Mouse (Mus musculus) intestine, embryonic 14.5 days (tissue): ENCODE measurements at regions not wholly inside any gene's neighbourhood (a gene's known extent, or its start where the extent isn't known, plus 50 kb on each side); places are given as distances from the start of the nearest gene placed in this dataset.

Source experiments
- ATAC-seq: fragments of 200-750 bp; cut with Nextera tagmentation; replicated peaks from 2 replicates; pipeline ENCODE4 v1.8.0; 2017; ENCODE audit warnings: low read depth, moderate number of reproducible peaks, moderate TSS enrichment, moderate library complexity; ENCODE audit not compliant: low FRiP score, low TSS enrichment
- DNase-seq: peaks from one replicate; pipeline ENCODE4 v3.0.0-alpha.2; 2018; ENCODE audit warnings: low spot score
- H3K27ac ChIP-seq: fragments of 300-500 bp; sonication (generic); 2 replicates; pipeline ENCODE4 v1.5.1; 2014; ENCODE audit warnings: low read depth, mild to moderate bottlenecking, control low read depth
- H3K27me3 ChIP-seq: fragments of 300-500 bp; sonication (generic); replicated peaks from 2 replicates; pipeline ENCODE4 v1.6.1; 2014; ENCODE audit warnings: low read length, control low read depth; ENCODE audit not compliant: control insufficient read depth, insufficient read depth
- H3K36me3 ChIP-seq: fragments of 300-500 bp; sonication (generic); 2 replicates; pipeline ENCODE4 v1.6.1; 2014; ENCODE audit warnings: low read length, control low read depth; ENCODE audit not compliant: control insufficient read depth, insufficient read depth
- H3K4me1 ChIP-seq: fragments of 300-500 bp; sonication (generic); replicated peaks from 2 replicates; pipeline ENCODE4 v1.6.1; 2014; ENCODE audit warnings: low read length, control low read depth, mixed read lengths; ENCODE audit not compliant: control insufficient read depth, insufficient read depth
- H3K4me2 ChIP-seq: fragments of 300-500 bp; sonication (generic); 2 replicates; pipeline ENCODE4 v1.6.1; 2014; ENCODE audit warnings: low read length
- H3K4me3 ChIP-seq: fragments of 300-500 bp; sonication (generic); 2 replicates; pipeline ENCODE4 v1.5.1; 2014; ENCODE audit warnings: low read depth, low read length, control low read depth, mixed read lengths
- H3K9ac ChIP-seq: fragments of 300-500 bp; sonication (generic); 2 replicates; pipeline ENCODE4 v1.6.1; 2014; ENCODE audit warnings: mild to moderate bottlenecking, low read length
- H3K9me3 ChIP-seq: fragments of 300-500 bp; sonication (generic); 2 replicates; pipeline ENCODE4 v1.6.1; 2016; ENCODE audit warnings: low read length, control low read depth; ENCODE audit not compliant: control insufficient read depth
- WGBS: fragments of 180-500 bp; shearing (Covaris S2); extraction: QIAGEN DNeasy Blood & Tissue Kit; methylation state at CpG from one replicate; pipeline ENCODE4 v1.1.7; 2014; 5-methylcytosine and 5-hydroxymethylcytosine counted together

GRCm38 (mm10) chr1:161704527-161704926, 83.8 kb downstream of the Fasl start:
- DNase-seq, result no peak
- 33% methylated on average over 3 of the region's 3 CpGs for WGBS
- ATAC-seq, result no peak

GRCm38 (mm10) chr1:161695886-161696285, 92.4 kb downstream of the Fasl start:
- DNase-seq (no peak), ATAC-seq (no peak)
- no peaks in the 10 kb centered on the region for H3K27me3 ChIP-seq
- H3K9ac ChIP-seq, result no peak overlapping the region
- no peaks in the 10 kb centered on the region for H3K4me1 ChIP-seq
- no peaks in the 10 kb centered on the region for H3K9me3 ChIP-seq
- no peak overlapping the region for H3K27ac ChIP-seq
- H3K36me3 ChIP-seq, result no peaks in the 10 kb centered on the region
- no peak overlapping the region for H3K4me2 ChIP-seq
- WGBS, result 50% methylated on average over 5 of the region's 5 CpGs
- H3K4me3 ChIP-seq, result no peak overlapping the region

More at GRCm38 (mm10) chr1:161704527-161704926, 83.8 kb downstream of the Fasl start:
- Histone ChIP-seq H3K4me3 (no peak overlapping the region), H3K27ac (0 out of 2 replicates have a peak overlapping the region, but pooled peaks have one; percentile 16), H3K4me2 (no peak overlapping the region), H3K27me3 (no peaks in the 10 kb centered on the region), H3K4me1 (no peaks in the 10 kb centered on the region), H3K36me3 (no peaks in the 10 kb centered on the region), H3K9me3 (no peaks in the 10 kb centered on the region), H3K9ac (no peak overlapping the region)

GRCm38 (mm10) chr1:161693768-161694160, 94.5 kb downstream of the Fasl start:
- Histone ChIP-seq H3K27ac (no peak overlapping the region), H3K9ac (no peak overlapping the region), H3K4me1 (no peaks in the 10 kb centered on the region), H3K4me3 (no peak overlapping the region), H3K27me3 (no peaks in the 10 kb centered on the region), H3K4me2 (no peak overlapping the region), H3K9me3 (no peaks in the 10 kb centered on the region), H3K36me3 (no peaks in the 10 kb centered on the region)
- WGBS, result 80% methylated on average over 6 of the region's 6 CpGs
- DNase-seq (no peak), ATAC-seq (no peak)

GRCm38 (mm10) chr1:161692836-161693767, 95.2 kb downstream of the Fasl start:
- Histone ChIP-seq H3K27me3 (no peaks in the 10 kb centered on the region), H3K4me1 (no peaks in the 10 kb centered on the region), H3K9me3 (no peaks in the 10 kb centered on the region), H3K9ac (no peak overlapping the region), H3K4me3 (no peak overlapping the region), H3K4me2 (no peak overlapping the region), H3K27ac (no peak overlapping the region), H3K36me3 (no peaks in the 10 kb centered on the region)
- DNase-seq (no peak), ATAC-seq (no peak)
- 84% methylated on average over 14 of the region's 14 CpGs for WGBS

- Histone ChIP-seq H3K4me1 (no peaks in the 10 kb centered on the region), H3K9ac (no peak overlapping the region), H3K27me3 (no peaks in the 10 kb centered on the region), H3K36me3 (no peaks in the 10 kb centered on the region), H3K4me2 (no peak overlapping the region), H3K27ac (no peak overlapping the region), H3K4me3 (no peak overlapping the region), H3K9me3 (no peaks in the 10 kb centered on the region)
- 18% methylated on average over 3 of the region's 3 CpGs for WGBS
- DNase-seq (no peak), ATAC-seq (no peak)
Measured at GRCm38 (mm10) chr1:161688946-161689345, 99.3 kb downstream of the Fasl start.

GRCm38 (mm10) chr1:161687548-161687947, 100.7 kb downstream of the Fasl start:
- no peaks in the 10 kb centered on the region for H3K9me3 ChIP-seq
- no peaks in the 10 kb centered on the region for H3K4me1 ChIP-seq
- no peak overlapping the region for H3K9ac ChIP-seq
- no peaks in the 10 kb centered on the region for H3K36me3 ChIP-seq
- H3K4me2 ChIP-seq, result no peak overlapping the region
- DNase-seq (peak; percentile 78), ATAC-seq (no peak; the same call in 1 of the 2 replicates)
- H3K27me3 ChIP-seq, result no peaks in the 10 kb centered on the region
- H3K27ac ChIP-seq, result no peak overlapping the region
- no peak overlapping the region for H3K4me3 ChIP-seq
- WGBS, result 21% methylated on average over 12 of the region's 12 CpGs

GRCm38 (mm10) chr1:161680558-161680957, 107.7 kb downstream of the Fasl start:
- DNase-seq (no peak), ATAC-seq (no peak)
- H3K4me2 ChIP-seq, result no peak overlapping the region
- H3K4me1 ChIP-seq, result no peaks in the 10 kb centered on the region
- no peak overlapping the region for H3K27ac ChIP-seq
- no peaks in the 10 kb centered on the region for H3K9me3 ChIP-seq
- no peaks in the 10 kb centered on the region for H3K36me3 ChIP-seq
- no peaks in the 10 kb centered on the region for H3K27me3 ChIP-seq
- 80% methylated on average over 6 of the region's 6 CpGs for WGBS
- H3K9ac ChIP-seq, result no peak overlapping the region
- H3K4me3 ChIP-seq, result no peak overlapping the region

- Histone ChIP-seq H3K4me1 (no peaks in the 10 kb centered on the region), H3K27ac (no peak overlapping the region), H3K4me3 (no peak overlapping the region), H3K36me3 (no peaks in the 10 kb centered on the region), H3K9me3 (no peaks in the 10 kb centered on the region), H3K4me2 (no peak overlapping the region), H3K27me3 (no peaks in the 10 kb centered on the region), H3K9ac (no peak overlapping the region)
- no peak for ATAC-seq
- no peak for DNase-seq
- 85% methylated on average over 5 of the region's 5 CpGs for WGBS
Measured at GRCm38 (mm10) chr1:161670937-161671336, 117.4 kb downstream of the Fasl start.

- no peak for DNase-seq
- H3K36me3 ChIP-seq, result no peaks in the 10 kb centered on the region
- no peak overlapping the region for H3K27ac ChIP-seq
Measured at GRCm38 (mm10) chr1:161664321-161664720, 124.0 kb downstream of the Fasl start.

More at GRCm38 (mm10) chr1:161664321-161664720, 124.0 kb downstream of the Fasl start:
- H3K9me3 ChIP-seq, result no peaks in the 10 kb centered on the region
- no peak for ATAC-seq
- H3K4me3 ChIP-seq, result no peak overlapping the region
- no peak overlapping the region for H3K4me2 ChIP-seq
- WGBS, result 62% methylated on average over 3 of the region's 3 CpGs
- H3K9ac ChIP-seq, result no peak overlapping the region
- H3K4me1 ChIP-seq, result no peaks in the 10 kb centered on the region
- no peaks in the 10 kb centered on the region for H3K27me3 ChIP-seq
